In genomic region chr5:135078482-135078810, GRCm38 (mm10) we compare ENCODE assay signal across 8 mouse cellular contexts. TPM values are rescaled to one million over a fixed set of nuclear protein-coding genes. Genes with fewer than 3 reads are reported as not detected.
DNase-seq lines count a peak whose midpoint lies in the region; ATAC-seq and TF ChIP-seq lines count a peak whose summit lies in the region.

No protein-coding gene starts in this region.

- no peak for TF ChIP-seq POLR2A in liver, adult 2 months (IDR thresholded peaks at IDR 0.05; ENCODE audit: extremely low read depth, insufficient read depth, low read length)

- H3K4me3 ChIP-seq in liver, adult 2 months (ENCODE audit: insufficient read depth, low read depth, low read length): peak overlapping the region; percentile 32; the same call in 1 of the 2 replicates
- H3K4me3 ChIP-seq in embryonic facial prominence, embryonic 15.5 days (replicated peaks): peak overlapping the region; percentile 93
- H3K4me3 ChIP-seq in intestine, embryonic 14.5 days (ENCODE audit: low read depth, low read length): peak overlapping the region; percentile 81
- H3K4me3 ChIP-seq in neural tube, embryonic 13.5 days: peak overlapping the region; percentile 98

- no peaks in the 10 kb centered on the region for H3K27me3 ChIP-seq in liver, adult 2 months (ENCODE audit: control insufficient read depth, insufficient read depth, low read length)
- H3K27me3 ChIP-seq in embryonic facial prominence, embryonic 15.5 days: no peaks in the 10 kb centered on the region
- 0 out of 2 replicates have a peak, but pooled peaks cover 2% of the 10 kb centered on the region for H3K27me3 ChIP-seq in intestine, embryonic 14.5 days (replicated peaks; ENCODE audit: control insufficient read depth, insufficient read depth, low read length)
- no peaks in the 10 kb centered on the region for H3K27me3 ChIP-seq in neural tube, embryonic 13.5 days

- ATAC-seq in embryonic facial prominence, embryonic 15.5 days (ENCODE audit: insufficient number of reproducible peaks, low FRiP score, low TSS enrichment, low read depth): peak; percentile 31; the same call in 1 of the 2 replicates
- ATAC-seq in intestine, embryonic 14.5 days (replicated peaks; ENCODE audit: low FRiP score, low TSS enrichment, low read depth): no peak
- ATAC-seq in neural tube, embryonic 13.5 days (ENCODE audit: low read depth): peak; percentile 30; the same call in 1 of the 2 replicates

- H3K36me3 ChIP-seq in liver, adult 2 months (ENCODE audit: control insufficient read depth, insufficient read depth, low read length): no peaks in the 10 kb centered on the region
- H3K36me3 ChIP-seq in embryonic facial prominence, embryonic 15.5 days: 0 out of 2 replicates have a peak, but pooled peaks cover 3% of the 10 kb centered on the region
- H3K36me3 ChIP-seq in intestine, embryonic 14.5 days (ENCODE audit: control insufficient read depth, insufficient read depth, low read length): peaks cover 7% of the 10 kb centered on the region
- H3K36me3 ChIP-seq in neural tube, embryonic 13.5 days: peaks cover 28% of the 10 kb centered on the region

- H3K79me2 ChIP-seq in liver, adult 2 months (ENCODE audit: control insufficient read depth, insufficient read depth, low read length): no peaks in the 10 kb centered on the region

- H3K9me3 ChIP-seq in embryonic facial prominence, embryonic 15.5 days (replicated peaks): no peaks in the 10 kb centered on the region
- no peaks in the 10 kb centered on the region for H3K9me3 ChIP-seq in intestine, embryonic 14.5 days (ENCODE audit: control insufficient read depth, low read length)
- no peaks in the 10 kb centered on the region for H3K9me3 ChIP-seq in neural tube, embryonic 13.5 days

- peaks cover 7% of the 10 kb centered on the region for H3K4me1 ChIP-seq in liver, adult 2 months (ENCODE audit: control insufficient read depth, insufficient read depth, low read length)
- peaks cover 22% of the 10 kb centered on the region for H3K4me1 ChIP-seq in embryonic facial prominence, embryonic 15.5 days
- H3K4me1 ChIP-seq in intestine, embryonic 14.5 days (replicated peaks; ENCODE audit: control insufficient read depth, insufficient read depth, low read length): peaks cover 11% of the 10 kb centered on the region
- H3K4me1 ChIP-seq in neural tube, embryonic 13.5 days (replicated peaks): peaks cover 24% of the 10 kb centered on the region

- TF ChIP-seq CTCF in liver, adult 2 months (IDR thresholded peaks at IDR 0.05; ENCODE audit: low read depth, low read length): no peak

- 3% methylated on average over 11 of the region's 11 CpGs for WGBS in liver, adult 2 months
- whole genome bisulfite sequencing in embryonic facial prominence, embryonic 15.5 days: under 1% methylated on average over 11 of the region's 11 CpGs
- 1% methylated on average over 11 of the region's 11 CpGs for WGBS in intestine, embryonic 14.5 days
- WGBS in neural tube, embryonic 13.5 days: under 1% methylated on average over 11 of the region's 11 CpGs

- DNase-seq in liver, adult 2 months (ENCODE audit: extremely low read depth, low read depth, low spot score): no peak
- DNase-seq in liver: no peak
- DNase-seq in intestine, embryonic 14.5 days (ENCODE audit: low spot score): no peak
- DNase-seq in right cerebral cortex, adult 2 months (ENCODE audit: low spot score in 2 of 2): no peak
- DNase-seq in right cerebral cortex, postnatal 36 days (ENCODE audit: low spot score in 2 of 2): no peak
- no peak for DNase-seq in left cerebral cortex, adult 9 months (ENCODE audit: low spot score in 2 of 2)

- H3K9ac ChIP-seq in liver, adult 2 months (ENCODE audit: low read depth, low read length): peak overlapping the region; percentile 29
- H3K9ac ChIP-seq in embryonic facial prominence, embryonic 15.5 days: peak overlapping the region; percentile 93
- H3K9ac ChIP-seq in intestine, embryonic 14.5 days (ENCODE audit: low read length): peak overlapping the region; percentile 91; the same call in 1 of the 2 replicates
- H3K9ac ChIP-seq in neural tube, embryonic 13.5 days: peak overlapping the region; percentile 99

- H3K27ac ChIP-seq in liver, adult 2 months (replicated peaks; ENCODE audit: insufficient read depth, low read depth, low read length): no peak overlapping the region
- no peak overlapping the region for H3K27ac ChIP-seq in embryonic facial prominence, embryonic 15.5 days (replicated peaks)
- H3K27ac ChIP-seq in intestine, embryonic 14.5 days (ENCODE audit: low read depth): no peak overlapping the region; the same call in 1 of the 2 replicates
- no peak overlapping the region for H3K27ac ChIP-seq in neural tube, embryonic 13.5 days (replicated peaks)

- peak overlapping the region; percentile 80 for H3K4me2 ChIP-seq in embryonic facial prominence, embryonic 15.5 days (replicated peaks)
- H3K4me2 ChIP-seq in intestine, embryonic 14.5 days (ENCODE audit: low read length): peak overlapping the region; percentile 65
- peak overlapping the region; percentile 76 for H3K4me2 ChIP-seq in neural tube, embryonic 13.5 days

RNA-seq across cellular contexts. Expression of gene Vps37d, which starts 0.4 kb away (rescaled TPM):
- 0.13 and 0.18 TPM in 2 replicates for total RNA-seq in liver, adult 2 months (2014; rRNA removed)
- polyA plus RNA-seq in liver, adult 2 months (2012; rRNA removed): 0.60 and 0.66 TPM in 2 replicates
- 12.6 and 12.9 TPM in 2 replicates for polyA plus RNA-seq in embryonic facial prominence, embryonic 15.5 days (2015; fragmentation: Nextera tagmentation; extraction: Ambion mirVana)
- 7.0 and 7.5 TPM in 2 replicates for polyA plus RNA-seq in intestine, embryonic 14.5 days (2014; fragmentation: Nextera tagmentation; extraction: Ambion mirVana)
- 26.3 and 31.7 TPM in 2 replicates for polyA plus RNA-seq in neural tube, embryonic 13.5 days (2015; fragmentation: Nextera tagmentation; extraction: Ambion mirVana)

RNA-seq across cellular contexts. Expression of gene Mlxipl, which starts 11.2 kb away (rescaled TPM):
- total RNA-seq in liver, adult 2 months (2014; rRNA removed): 198 and 237 TPM in 2 replicates
- 444 and 617 TPM in 2 replicates for polyA plus RNA-seq in liver, adult 2 months (2012; rRNA removed)
- 0.80 and 1.4 TPM in 2 replicates for polyA plus RNA-seq in embryonic facial prominence, embryonic 15.5 days (2015; fragmentation: Nextera tagmentation; extraction: Ambion mirVana)
- 5.2 and 6.4 TPM in 2 replicates for polyA plus RNA-seq in intestine, embryonic 14.5 days (2014; fragmentation: Nextera tagmentation; extraction: Ambion mirVana)
- 0.56 and 1.2 TPM in 2 replicates for polyA plus RNA-seq in neural tube, embryonic 13.5 days (2015; fragmentation: Nextera tagmentation; extraction: Ambion mirVana)

RNA-seq across cellular contexts. Expression of gene Bud23, which starts 13.7 kb away (rescaled TPM):
- total RNA-seq in liver, adult 2 months (2014; rRNA removed): 32.7 and 38.4 TPM in 2 replicates
- 50.9 and 51.7 TPM in 2 replicates for polyA plus RNA-seq in liver, adult 2 months (2012; rRNA removed)
- polyA plus RNA-seq in embryonic facial prominence, embryonic 15.5 days (2015; fragmentation: Nextera tagmentation; extraction: Ambion mirVana): 102 and 115 TPM in 2 replicates
- polyA plus RNA-seq in intestine, embryonic 14.5 days (2014; fragmentation: Nextera tagmentation; extraction: Ambion mirVana): 98.0 and 107 TPM in 2 replicates
- 83.0 and 93.7 TPM in 2 replicates for polyA plus RNA-seq in neural tube, embryonic 13.5 days (2015; fragmentation: Nextera tagmentation; extraction: Ambion mirVana)

RNA-seq across cellular contexts. Expression of gene Dnajc30, which starts 14.4 kb away (rescaled TPM):
- total RNA-seq in liver, adult 2 months (2014; rRNA removed): 7.1 and 8.6 TPM in 2 replicates
- polyA plus RNA-seq in liver, adult 2 months (2012; rRNA removed): 39.9 and 45.7 TPM in 2 replicates
- 32.9 and 36.3 TPM in 2 replicates for polyA plus RNA-seq in embryonic facial prominence, embryonic 15.5 days (2015; fragmentation: Nextera tagmentation; extraction: Ambion mirVana)
- 32.5 and 33.3 TPM in 2 replicates for polyA plus RNA-seq in intestine, embryonic 14.5 days (2014; fragmentation: Nextera tagmentation; extraction: Ambion mirVana)
- polyA plus RNA-seq in neural tube, embryonic 13.5 days (2015; fragmentation: Nextera tagmentation; extraction: Ambion mirVana): 35.5 and 37.1 TPM in 2 replicates

RNA-seq across cellular contexts. Expression of gene Stx1a, which starts 55.2 kb away (rescaled TPM):
- total RNA-seq in liver, adult 2 months (2014; rRNA removed): 0.09 and 0.13 TPM in 2 replicates
- polyA plus RNA-seq in liver, adult 2 months (2012; rRNA removed): 1.1 and 1.3 TPM in 2 replicates
- polyA plus RNA-seq in embryonic facial prominence, embryonic 15.5 days (2015; fragmentation: Nextera tagmentation; extraction: Ambion mirVana): 16.2 and 19.7 TPM in 2 replicates
- 15.9 and 20.2 TPM in 2 replicates for polyA plus RNA-seq in intestine, embryonic 14.5 days (2014; fragmentation: Nextera tagmentation; extraction: Ambion mirVana)
- 76.8 and 90.9 TPM in 2 replicates for polyA plus RNA-seq in neural tube, embryonic 13.5 days (2015; fragmentation: Nextera tagmentation; extraction: Ambion mirVana)

Comparison
In these comparisons a context has a peak if more than half of its experiments do, and no peak if none do; other contexts are left out.
1. H3K4me3 ChIP-seq: peak in every context shown above with its lines; median percentile 98 in neural tube, embryonic 13.5 days; 93 in embryonic facial prominence, embryonic 15.5 days; 81 in intestine, embryonic 14.5 days; 32 in liver, adult 2 months.
2. H3K9ac ChIP-seq: peak in every context shown above with its lines; median percentile 99 in neural tube, embryonic 13.5 days; 93 in embryonic facial prominence, embryonic 15.5 days; 91 in intestine, embryonic 14.5 days; 29 in liver, adult 2 months.
3. RNA of gene Mlxipl, which starts 11.2 kb away (polyA plus RNA-seq): 444 to 617 TPM in liver, adult 2 months; 5.2 to 6.4 TPM in intestine, embryonic 14.5 days, 0.80 to 1.4 TPM in embryonic facial prominence, embryonic 15.5 days and 0.56 to 1.2 TPM in neural tube, embryonic 13.5 days; every median in the first group is over 10 times any median in the second.
4. Peak in every context shown above with its lines, with median percentiles within 50 percentile points of each other: H3K4me2 ChIP-seq.